ENCODE assay signal across 29 mouse cellular contexts in the genomic region with DNA sequence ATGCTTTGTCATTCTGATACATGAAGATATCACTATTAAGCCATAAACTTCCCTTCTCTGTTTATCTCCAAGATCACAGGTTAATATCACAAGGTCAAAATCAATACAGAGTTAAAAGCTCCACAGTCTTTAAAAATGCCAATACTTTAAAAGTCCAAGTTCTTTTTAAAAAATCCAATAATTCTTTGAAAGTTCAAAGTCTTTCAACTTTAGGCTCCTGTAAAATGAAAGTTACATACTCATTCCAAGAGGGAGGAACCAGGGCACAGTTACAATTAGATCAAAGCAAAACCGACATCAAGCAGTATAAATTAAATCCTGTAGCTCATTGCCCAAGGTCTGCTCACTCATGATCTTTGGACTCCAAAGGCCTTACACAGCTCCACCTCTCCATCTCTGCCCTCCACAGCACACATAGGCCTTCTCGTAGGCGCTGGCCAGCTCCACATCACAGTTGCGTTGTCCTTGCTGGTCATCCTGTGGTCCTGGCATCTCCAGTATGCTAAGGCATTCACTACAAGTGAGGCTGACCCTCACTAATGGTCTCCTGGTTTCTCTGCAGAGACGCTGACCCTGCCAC. TPM values are rescaled to one million over a fixed set of nuclear protein-coding genes. Genes with fewer than 3 reads are reported as not detected.
A peak's percentile ranks its signal among the peaks of the same experiment; 100 is the strongest.
DNase-seq lines count a peak whose midpoint lies in the region; ATAC-seq and TF ChIP-seq lines count a peak whose summit lies in the region.
"Had no signal": no experiment of that assay in that cellular context is flagged by ENCODE, and none has a peak within 500 bp of the region (broad histone marks: within the 10 kb centered on the region; RNA-seq: fewer than 3 reads in every experiment).

No protein-coding gene starts in this region.

- H3K9ac ChIP-seq in kidney, postnatal 0 days (ENCODE audit: low read depth, low read length), result no peak overlapping the region
- no peak overlapping the region for H3K9ac ChIP-seq in intestine, embryonic 16.5 days (ENCODE audit: low read depth, low read length)
- H3K9ac ChIP-seq: embryonic facial prominence, embryonic 12.5 days; hindbrain, embryonic 12.5 days; limb, embryonic 15.5 days; midbrain, embryonic 13.5 days; neural tube, embryonic 13.5 days; stomach, embryonic 15.5 days had no signal

- H3K27ac ChIP-seq in kidney, postnatal 0 days, result no peak overlapping the region
- H3K27ac ChIP-seq in intestine, embryonic 16.5 days (ENCODE audit: low read length), result no peak overlapping the region
- H3K27ac ChIP-seq: embryonic facial prominence, embryonic 12.5 days; hindbrain, embryonic 12.5 days; hindbrain, postnatal 0 days; limb, embryonic 10.5 days; limb, embryonic 15.5 days; midbrain, embryonic 13.5 days; neural tube, embryonic 13.5 days; stomach, embryonic 15.5 days had no signal

- 87% methylated on average over 5 of the region's 5 CpGs for WGBS in kidney, postnatal 0 days
- WGBS in intestine, embryonic 16.5 days, result 76% methylated on average over 5 of the region's 5 CpGs

- H3K4me2 ChIP-seq in kidney, postnatal 0 days (ENCODE audit: low read length), result no peak overlapping the region
- H3K4me2 ChIP-seq in intestine, embryonic 16.5 days (ENCODE audit: low read depth, low read length), result no peak overlapping the region
- H3K4me2 ChIP-seq: embryonic facial prominence, embryonic 12.5 days; heart, embryonic 11.5 days; hindbrain, embryonic 12.5 days; limb, embryonic 15.5 days; midbrain, embryonic 13.5 days; neural tube, embryonic 13.5 days; stomach, embryonic 15.5 days had no signal

- no peaks in the 10 kb centered on the region for H3K4me1 ChIP-seq in kidney, postnatal 0 days (replicated peaks; ENCODE audit: insufficient read depth, low read length)
- peaks cover 34% of the 10 kb centered on the region for H3K4me1 ChIP-seq in megakaryocyte, embryonic 14.5 days
- peaks cover 3% of the 10 kb centered on the region; the same call in 1 of the 2 replicates for H3K4me1 ChIP-seq in intestine, embryonic 16.5 days (ENCODE audit: control insufficient read depth, insufficient read depth, low read length)
- H3K4me1 ChIP-seq: hindbrain, embryonic 12.5 days; limb, embryonic 15.5 days; midbrain, embryonic 13.5 days; neural tube, embryonic 13.5 days; stomach, embryonic 15.5 days had no signal

- peak; percentile 71; the same call in 1 of the 2 replicates for ATAC-seq in kidney, postnatal 0 days (replicated peaks; ENCODE audit: low FRiP score, low read depth)
- no peak for ATAC-seq in megakaryocyte, adult 5-6 weeks (ENCODE audit: poor library complexity, severe bottlenecking)
- peak; percentile 49 for ATAC-seq in intestine, embryonic 16.5 days
- ATAC-seq: forebrain, embryonic 14.5 days; hindbrain, postnatal 0 days; midbrain, embryonic 13.5 days had no signal

- H3K9me3 ChIP-seq in kidney, postnatal 0 days (replicated peaks; ENCODE audit: low read length), result no peaks in the 10 kb centered on the region
- peaks cover 6% of the 10 kb centered on the region for H3K9me3 ChIP-seq in megakaryocyte, embryonic 14.5 days
- H3K9me3 ChIP-seq in intestine, embryonic 16.5 days (ENCODE audit: control insufficient read depth, low read length), result no peaks in the 10 kb centered on the region
- H3K9me3 ChIP-seq: embryonic facial prominence, embryonic 12.5 days; hindbrain, embryonic 12.5 days; limb, embryonic 10.5 days; limb, embryonic 15.5 days; neural tube, embryonic 13.5 days; stomach, embryonic 15.5 days had no signal

- no peak overlapping the region for H3K4me3 ChIP-seq in kidney, postnatal 0 days (replicated peaks; ENCODE audit: low read depth, low read length)
- H3K4me3 ChIP-seq in megakaryocyte, embryonic 14.5 days (replicated peaks), result peak overlapping the region; percentile 65
- no peak overlapping the region for H3K4me3 ChIP-seq in intestine, embryonic 16.5 days (ENCODE audit: low read length)
- H3K4me3 ChIP-seq: embryonic facial prominence, embryonic 12.5 days; hindbrain, embryonic 12.5 days; limb, embryonic 10.5 days; limb, embryonic 15.5 days; midbrain, embryonic 13.5 days; neural tube, embryonic 13.5 days; stomach, embryonic 15.5 days had no signal

- no peak for TF ChIP-seq CTCF in kidney, postnatal 0 days (IDR thresholded peaks at IDR 0.05; ENCODE audit: low read depth)

- H3K27me3 ChIP-seq in kidney, postnatal 0 days (ENCODE audit: insufficient read depth, low read length), result no peaks in the 10 kb centered on the region
- no peaks in the 10 kb centered on the region for H3K27me3 ChIP-seq in megakaryocyte, embryonic 14.5 days (replicated peaks)
- no peaks in the 10 kb centered on the region for H3K27me3 ChIP-seq in intestine, embryonic 16.5 days (replicated peaks; ENCODE audit: control insufficient read depth, insufficient read depth, low read length)
- H3K27me3 ChIP-seq: embryonic facial prominence, embryonic 12.5 days; hindbrain, embryonic 12.5 days; limb, embryonic 15.5 days; midbrain, embryonic 13.5 days; neural tube, embryonic 13.5 days; stomach, embryonic 15.5 days had no signal

- H3K36me3 ChIP-seq in kidney, postnatal 0 days (ENCODE audit: insufficient read depth, low read length), result 0 out of 2 replicates have a peak, but pooled peaks cover 7% of the 10 kb centered on the region
- H3K36me3 ChIP-seq in megakaryocyte, embryonic 14.5 days (replicated peaks; ENCODE audit: low read length), result peaks cover 58% of the 10 kb centered on the region
- peaks cover 4% of the 10 kb centered on the region; the same call in 1 of the 2 replicates for H3K36me3 ChIP-seq in intestine, embryonic 16.5 days (ENCODE audit: control insufficient read depth, insufficient read depth, low read length)

- no peak for DNase-seq in kidney, postnatal 0 days (ENCODE audit: low spot score)
- no peak for DNase-seq in kidney, adult 18-20 months
- no peak for DNase-seq in cerebellum, adult 9-11 months
- DNase-seq in spleen, postnatal 10 days (ENCODE audit: low spot score in 2 of 2), result no peak
- DNase-seq: B cell, adult 2 months; cerebellum, adult 11 months; cerebellum, adult 9-10 months; embryo, embryonic 11 days; gastrocnemius, postnatal 25 days; heart, adult 11 months; heart, postnatal 36 days; kidney, adult 11 months; kidney, postnatal 4 days; layer of hippocampus, adult 9-11 months; lung, postnatal 36 days; thymus, postnatal 25 days had no signal

RNA-seq across cellular contexts. Expression of a gene that starts 6.8 kb away (rescaled TPM):
- polyA plus RNA-seq in kidney, postnatal 0 days (2015; fragmentation: Nextera tagmentation; extraction: Ambion mirVana), result 107 and 123 TPM in 2 replicates
- polyA plus RNA-seq in megakaryocyte, embryonic 14.5 days (2012; ENCODE audit: insufficient read depth, low replicate concordance), result 52.8 and 53.5 TPM in 2 replicates
- total RNA-seq in megakaryocyte, adult 5-6 weeks (2015), result 37.8 and 40.8 TPM in 2 replicates
- total RNA-seq in megakaryocyte, adult 5-6 weeks (2017), result 40.1 and 43.8 TPM in 2 replicates
- 109 and 110 TPM in 2 replicates for polyA plus RNA-seq in intestine, embryonic 16.5 days (2015; fragmentation: Nextera tagmentation; extraction: Ambion mirVana)

RNA-seq across cellular contexts. Expression of a gene that starts 7.2 kb away (rescaled TPM):
- polyA plus RNA-seq in kidney, postnatal 0 days (2015; fragmentation: Nextera tagmentation; extraction: Ambion mirVana), result 29.8 and 30.6 TPM in 2 replicates
- 6.9 TPM in 1 of 2 replicates, not detected in the other for polyA plus RNA-seq in megakaryocyte, embryonic 14.5 days (2012; ENCODE audit: insufficient read depth, low replicate concordance)
- total RNA-seq in megakaryocyte, adult 5-6 weeks (2015), result 10.3 and 11.8 TPM in 2 replicates
- 7.0 and 9.3 TPM in 2 replicates for total RNA-seq in megakaryocyte, adult 5-6 weeks (2017)
- 28.4 and 29.8 TPM in 2 replicates for polyA plus RNA-seq in intestine, embryonic 16.5 days (2015; fragmentation: Nextera tagmentation; extraction: Ambion mirVana)
